Mouse (Mus musculus) E14TG2a.4 (cell line): ENCODE measurements around the gene Prkce.

ENCODE experiments used
- CTCF ChIP-seq: conservative IDR thresholded peaks from 2 replicates; pipeline ENCODE4 v1.5.1; 2014; ENCODE audit warnings: low read length
- NANOG ChIP-seq: IDR thresholded peaks from 2 replicates; pipeline ENCODE4 v1.6.1; 2014; ENCODE audit warnings: borderline replicate concordance, low read length, mixed read lengths
- POU5F1 ChIP-seq: IDR thresholded peaks from 2 replicates; pipeline ENCODE4 v1.6.1; 2014; ENCODE audit warnings: low read length, borderline replicate concordance

DNA sequence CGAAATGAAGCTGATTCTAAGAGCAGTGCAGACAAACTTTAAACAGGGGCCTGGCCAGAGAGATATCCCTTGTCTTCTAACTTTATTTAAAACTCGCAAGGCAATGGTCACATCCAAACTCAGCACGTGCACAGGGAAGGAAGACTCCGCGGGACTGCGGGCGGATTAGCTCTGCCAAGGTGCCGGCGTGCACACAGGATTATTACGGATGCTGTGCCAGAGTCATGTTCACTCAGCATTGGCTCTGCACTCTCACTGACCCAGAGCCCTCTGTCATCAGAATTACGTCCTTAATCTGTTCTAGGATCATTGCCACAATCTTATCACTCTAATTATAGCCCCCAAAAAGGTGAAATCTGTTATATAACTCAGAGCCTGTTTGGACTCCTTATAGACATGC lies 353.7 kb downstream of the Prkce start:
- no peak for TF ChIP-seq CTCF
- no peak for TF ChIP-seq NANOG
- TF ChIP-seq POU5F1 = no peak
